Mouse (Mus musculus) thymus, adult 2 months (tissue): ENCODE results near the gene Camkv. TPM values are rescaled to one million over a fixed set of nuclear protein-coding genes. Genes with fewer than 3 reads are reported as not detected.

Source experiments
- DNase-seq: peaks from one replicate; pipeline ENCODE4 v3.0.0; 2021
- H3K27ac ChIP-seq: fragments of 200-500 bp; 2 replicates; pipeline ENCODE4 v1.5.1; 2012; ENCODE audit warnings: low read length, control low read depth; ENCODE audit not compliant: control insufficient read depth, insufficient read depth
- H3K27me3 ChIP-seq: fragments of 200-500 bp; 2 replicates; pipeline ENCODE4 v1.6.1; 2012; ENCODE audit warnings: mild to moderate bottlenecking, low read length, moderate library complexity, mixed read lengths; ENCODE audit not compliant: control insufficient read depth, insufficient read depth
- H3K36me3 ChIP-seq: fragments of 200-500 bp; 2 replicates; pipeline ENCODE4 v1.6.1; 2012; ENCODE audit warnings: mild to moderate bottlenecking, low read length, moderate library complexity; ENCODE audit not compliant: control insufficient read depth, insufficient read depth
- H3K4me1 ChIP-seq: fragments of 200-500 bp; replicated peaks from 2 replicates; pipeline ENCODE4 v1.6.1; 2012; ENCODE audit warnings: low read length; ENCODE audit not compliant: control insufficient read depth, insufficient read depth
- H3K4me3 ChIP-seq: fragments of 200-500 bp; 2 replicates; pipeline ENCODE4 v1.5.1; 2012; ENCODE audit warnings: mild to moderate bottlenecking, low read length, control low read depth, moderate library complexity; ENCODE audit not compliant: control insufficient read depth, insufficient read depth
- CTCF ChIP-seq: fragments of 200-500 bp; IDR thresholded peaks from 2 replicates; pipeline ENCODE4 v1.5.1; 2012; ENCODE audit warnings: mild to moderate bottlenecking, control low read depth, low read length, moderate library complexity, borderline replicate concordance; ENCODE audit not compliant: control insufficient read depth, poor library complexity, insufficient read depth; ENCODE audit errors: extremely low read depth
- POLR2A ChIP-seq: fragments of 200-500 bp; IDR thresholded peaks from 2 replicates; pipeline ENCODE4 v1.6.1; 2012; ENCODE audit warnings: mild to moderate bottlenecking, low read length, control low read depth, moderate library complexity; ENCODE audit not compliant: control insufficient read depth, poor library complexity, insufficient read depth; ENCODE audit errors: extremely low read depth
- WGBS: fragments of 180-500 bp; shearing (Covaris S2); methylation state at CpG from one replicate; pipeline ENCODE4 v1.1.7; 2018; 5-methylcytosine and 5-hydroxymethylcytosine counted together
- polyA plus RNA-seq: library from polyadenylated mRNA; depleted of rRNA; stranded (reverse); fragments of >200 nt; gene quantifications from 2 replicates; pipeline ENCODE4 v1.2.3, GENCODE M21; 2012

Camkv gene
- polyA plus RNA-seq, 1 experiment, result 18.7 TPM

- H3K4me1 ChIP-seq, result peaks cover 8% of the 10 kb centered on the region; the same call in 1 of the 2 replicates
- no peaks in the 10 kb centered on the region for H3K27me3 ChIP-seq
- WGBS, result 86% methylated on average over 10 of the region's 10 CpGs
- no peak within 1 kb of the TSS for H3K27ac ChIP-seq
- H3K4me3 ChIP-seq, result peak within 1 kb of the TSS; percentile 65
- DNase-seq, result no peak
- H3K36me3 ChIP-seq, result no peaks in the 10 kb centered on the region
- TF ChIP-seq POLR2A (no peak), CTCF (no peak)
Observed at GRCm38 (mm10) chr9:107949922-107950235, 14.4 kb downstream of the Camkv start, which contains the start of gene Traip. TSS of gene Traip (plus strand) at chr9:107950136.

- DNase-seq, result peak; percentile 90
- TF ChIP-seq POLR2A (0 out of 2 replicates have a peak, but pooled peaks have one; percentile 46), CTCF (no peak)
- H3K4me3 ChIP-seq, result peak overlapping the region; percentile 65
- no peaks in the 10 kb centered on the region for H3K27me3 ChIP-seq
- H3K27ac ChIP-seq, result no peak overlapping the region
- H3K4me1 ChIP-seq, result peaks cover 8% of the 10 kb centered on the region; the same call in 1 of the 2 replicates
- H3K36me3 ChIP-seq, result no peaks in the 10 kb centered on the region
- WGBS, result 17% methylated on average over 45 of the region's 45 CpGs
Observed at GRCm38 (mm10) chr9:107950460-107951355, 15.2 kb downstream of the Camkv start.

- Histone ChIP-seq H3K36me3 (peaks cover 9% of the 10 kb centered on the region; the same call in 1 of the 2 replicates), H3K27me3 (no peaks in the 10 kb centered on the region), H3K4me1 (peaks cover 8% of the 10 kb centered on the region; the same call in 1 of the 2 replicates), H3K27ac (no peak overlapping the region), H3K4me3 (no peak overlapping the region)
- 96% methylated on average over 6 of the region's 6 CpGs for WGBS
- TF ChIP-seq CTCF, result no peak
- no peak for TF ChIP-seq POLR2A
- no peak for DNase-seq
Observed at GRCm38 (mm10) chr9:107955613-107956289, 20.3 kb downstream of the Camkv start.

GRCm38 (mm10) chr9:107957141-107957540 lies 21.7 kb downstream of the Camkv start:
- H3K4me3 ChIP-seq, result no peak overlapping the region
- 87% methylated on average over 6 of the region's 6 CpGs for WGBS
- H3K36me3 ChIP-seq, result peaks cover 9% of the 10 kb centered on the region; the same call in 1 of the 2 replicates
- H3K27me3 ChIP-seq, result no peaks in the 10 kb centered on the region
- no peak for TF ChIP-seq POLR2A
- no peak for TF ChIP-seq CTCF
- H3K27ac ChIP-seq, result no peak overlapping the region
- DNase-seq, result no peak
- no peaks in the 10 kb centered on the region for H3K4me1 ChIP-seq

DNA sequence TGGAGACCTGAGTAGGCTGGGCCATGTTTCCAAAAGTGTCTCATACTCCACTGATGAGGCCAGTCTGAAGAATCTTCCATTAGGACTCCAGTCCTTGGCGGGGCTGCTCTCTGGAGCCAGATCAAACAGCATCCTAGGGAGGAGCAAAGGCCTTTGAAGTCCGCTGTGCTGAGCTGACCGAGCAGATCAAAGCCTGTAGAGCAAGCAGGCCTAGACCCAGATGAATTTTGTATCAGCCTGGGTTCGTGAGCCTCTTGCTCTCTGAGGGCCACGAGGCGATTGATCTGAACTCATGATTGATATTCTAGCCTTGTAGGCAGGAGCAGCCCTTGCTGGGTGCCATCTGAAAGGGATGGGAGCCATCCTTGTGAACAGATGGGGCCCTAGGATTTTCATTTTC lies 24.4 kb downstream of the Camkv start:
- peaks cover 9% of the 10 kb centered on the region; the same call in 1 of the 2 replicates for H3K36me3 ChIP-seq
- no peak overlapping the region for H3K27ac ChIP-seq
- WGBS, result 94% methylated on average over 6 of the region's 6 CpGs
- no peak for TF ChIP-seq POLR2A
- no peak for TF ChIP-seq CTCF
- no peak overlapping the region for H3K4me3 ChIP-seq
- no peak for DNase-seq
- no peaks in the 10 kb centered on the region for H3K4me1 ChIP-seq
- no peaks in the 10 kb centered on the region for H3K27me3 ChIP-seq

DNA sequence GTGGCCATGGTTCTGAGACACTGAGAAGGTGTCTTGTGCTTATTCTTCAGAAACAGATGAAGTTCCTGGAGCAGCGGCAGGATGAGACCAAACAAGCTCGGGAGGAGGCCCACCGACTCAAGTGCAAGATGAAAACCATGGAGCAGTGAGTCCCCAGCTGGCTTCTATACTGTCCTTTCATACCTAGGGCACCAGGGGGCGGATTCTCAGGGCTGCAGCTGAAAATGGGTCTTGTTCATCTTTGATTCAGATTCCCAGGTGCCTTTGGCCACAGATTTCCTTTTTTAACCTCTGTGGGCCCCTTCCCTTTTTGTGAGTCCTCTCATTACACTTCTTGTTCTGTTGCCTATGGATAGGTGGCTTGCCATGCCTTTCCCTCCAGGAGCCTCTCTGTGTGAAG lies 25.5 kb downstream of the Camkv start:
- no peak for DNase-seq
- Histone ChIP-seq H3K4me1 (no peaks in the 10 kb centered on the region), H3K27ac (no peak overlapping the region), H3K27me3 (no peaks in the 10 kb centered on the region), H3K36me3 (peaks cover 9% of the 10 kb centered on the region; the same call in 1 of the 2 replicates), H3K4me3 (no peak overlapping the region)
- TF ChIP-seq CTCF (no peak), POLR2A (no peak)
- 58% methylated on average over 4 of the region's 4 CpGs for WGBS

DNA sequence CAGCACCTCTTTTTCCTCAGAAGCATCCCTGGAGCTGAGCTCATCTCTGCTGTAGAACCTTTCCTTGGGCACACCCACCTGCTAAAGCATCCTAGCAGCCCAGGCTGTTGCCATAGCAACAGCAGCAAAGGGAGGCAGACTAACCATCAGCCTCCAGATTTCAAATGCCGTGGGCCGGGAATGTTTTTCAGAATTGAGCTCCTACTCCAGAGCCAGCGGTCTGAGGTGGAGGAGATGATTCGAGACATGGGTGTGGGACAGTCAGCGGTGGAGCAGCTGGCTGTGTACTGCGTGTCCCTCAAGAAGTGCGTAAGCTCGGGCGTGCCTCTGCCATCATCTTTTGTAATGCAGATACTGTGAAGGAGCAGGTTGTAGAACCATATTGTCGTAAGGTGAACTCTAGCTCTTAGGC lies 25.9 kb downstream of the Camkv start:
- Histone ChIP-seq H3K4me3 (no peak overlapping the region), H3K27me3 (no peaks in the 10 kb centered on the region), H3K4me1 (no peaks in the 10 kb centered on the region), H3K27ac (no peak overlapping the region), H3K36me3 (peaks cover 9% of the 10 kb centered on the region; the same call in 1 of the 2 replicates)
- TF ChIP-seq CTCF (no peak), POLR2A (no peak)
- DNase-seq, result no peak
- 96% methylated on average over 10 of the region's 10 CpGs for WGBS
